Mouse (Mus musculus) naive thymus-derived CD4-positive, alpha-beta T cell, adult 2 months (primary cell): ENCODE measurements around the gene Prcd.
"Not testable (repeated sequence)": the region's sequence is repeated elsewhere in the genome, so short reads cannot be mapped to it uniquely, and the experiment has no call there.

Experiments used
- DNase-seq: peaks from one replicate; pipeline ENCODE4 v3.0.0-alpha.2; 2011; ENCODE audit warnings: low read depth

Prcd gene

GRCm38 (mm10) chr11:116626299-116627071 is 26.8 kb upstream of the Prcd start, which contains the start of gene Rhbdf2:
Rhbdf2 (minus strand) TSS chr11:116627019.
- no peak for DNase-seq

GRCm38 (mm10) chr11:116627072-116628020 is 26.0 kb upstream of the Prcd start:
- peak; percentile 74 for DNase-seq

- DNase-seq = peak; percentile 94
Observed at GRCm38 (mm10) chr11:116628712-116629111, 24.6 kb upstream of the Prcd start.

GRCm38 (mm10) chr11:116629472-116629871 is 23.9 kb upstream of the Prcd start:
- DNase-seq = no peak

GRCm38 (mm10) chr11:116630171-116630965 is 23.0 kb upstream of the Prcd start:
- DNase-seq = no peak

- DNase-seq = no peak
Observed at GRCm38 (mm10) chr11:116632962-116633361, 20.4 kb upstream of the Prcd start.

- not testable (repeated sequence) for DNase-seq
Observed at GRCm38 (mm10) chr11:116636607-116637006, 16.7 kb upstream of the Prcd start.

- DNase-seq = peak; percentile 44
Observed at GRCm38 (mm10) chr11:116641168-116641567, 12.2 kb upstream of the Prcd start.

GRCm38 (mm10) chr11:116641731-116642130 is 11.6 kb upstream of the Prcd start:
- no peak for DNase-seq

- DNase-seq = peak; percentile 90
Observed at GRCm38 (mm10) chr11:116642681-116643578, 10.4 kb upstream of the Prcd start.

GRCm38 (mm10) chr11:116643579-116644224 is 9.6 kb upstream of the Prcd start:
- DNase-seq = no peak

- DNase-seq = no peak
Observed at GRCm38 (mm10) chr11:116644225-116645112, 8.9 kb upstream of the Prcd start.

GRCm38 (mm10) chr11:116645446-116646110 is 7.8 kb upstream of the Prcd start:
- no peak for DNase-seq

- no peak for DNase-seq
Observed at GRCm38 (mm10) chr11:116646136-116646535, 7.2 kb upstream of the Prcd start.

- DNase-seq = no peak
Observed at GRCm38 (mm10) chr11:116646771-116647170, 6.6 kb upstream of the Prcd start.

GRCm38 (mm10) chr11:116647340-116647991 is 5.9 kb upstream of the Prcd start:
- DNase-seq = no peak

GRCm38 (mm10) chr11:116648213-116648921 is 5.0 kb upstream of the Prcd start:
- no peak for DNase-seq

- DNase-seq = no peak
Observed at GRCm38 (mm10) chr11:116648976-116649375, 4.4 kb upstream of the Prcd start.
